Comparison of ENCODE assay signal across 8 mouse cellular contexts in the genomic region with DNA sequence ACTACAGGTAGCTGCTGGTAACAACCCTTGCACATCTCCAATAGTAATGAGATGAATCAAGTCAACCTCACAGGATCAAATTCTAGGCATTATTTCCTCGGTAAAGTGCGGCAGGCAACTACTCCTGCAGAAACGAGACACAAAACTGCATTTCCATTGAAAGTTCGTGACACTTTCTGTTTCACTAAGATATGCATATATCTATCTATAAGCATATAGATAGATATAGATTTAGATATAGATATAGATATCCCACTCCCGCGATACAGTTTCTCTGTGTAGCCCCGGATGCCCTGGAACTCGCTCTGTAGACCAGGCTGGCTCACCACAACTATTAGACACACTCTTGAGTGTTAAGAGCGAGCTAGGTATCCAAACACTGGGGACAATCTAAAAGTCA. TPM values are rescaled to one million over a fixed set of nuclear protein-coding genes. Genes with fewer than 3 reads are reported as not detected.
A peak's percentile ranks its signal among the peaks of the same experiment; 100 is the strongest.
DNase-seq lines count a peak whose midpoint lies in the region; ATAC-seq and TF ChIP-seq lines count a peak whose summit lies in the region.

No protein-coding gene starts in this region.

- ATAC-seq in lung, embryonic 16.5 days (ENCODE audit: low read depth): no peak; the same call in 1 of the 2 replicates
- no peak for ATAC-seq in embryonic facial prominence, embryonic 12.5 days (ENCODE audit: insufficient number of reproducible peaks, insufficient read depth, low FRiP score, low TSS enrichment)

- no peak for TF ChIP-seq POLR2A in olfactory bulb, adult 2 months (IDR thresholded peaks at IDR 0.05; ENCODE audit: insufficient read depth, low read depth, low read length)

- peak overlapping the region; percentile 85 for H3K9ac ChIP-seq in lung, embryonic 16.5 days (ENCODE audit: low read length)
- H3K9ac ChIP-seq in embryonic facial prominence, embryonic 12.5 days: peak overlapping the region; percentile 77

- no peak overlapping the region for H3K27ac ChIP-seq in lung, embryonic 16.5 days (ENCODE audit: low read length)
- H3K27ac ChIP-seq in embryonic facial prominence, embryonic 12.5 days: no peak overlapping the region
- peak overlapping the region; percentile 92 for H3K27ac ChIP-seq in limb, embryonic 10.5 days
- no peak overlapping the region for H3K27ac ChIP-seq in olfactory bulb, adult 2 months (ENCODE audit: insufficient read depth, low read depth, low read length)

- H3K9me3 ChIP-seq in lung, embryonic 16.5 days (ENCODE audit: control insufficient read depth, low read length): no peaks in the 10 kb centered on the region
- H3K9me3 ChIP-seq in embryonic facial prominence, embryonic 12.5 days: no peaks in the 10 kb centered on the region
- H3K9me3 ChIP-seq in limb, embryonic 10.5 days (replicated peaks): no peaks in the 10 kb centered on the region

- H3K27me3 ChIP-seq in lung, embryonic 16.5 days (ENCODE audit: control insufficient read depth, insufficient read depth, low read depth, low read length): no peaks in the 10 kb centered on the region
- H3K27me3 ChIP-seq in embryonic facial prominence, embryonic 12.5 days: no peaks in the 10 kb centered on the region; the same call in 1 of the 2 replicates
- no peaks in the 10 kb centered on the region for H3K27me3 ChIP-seq in limb, embryonic 10.5 days (ENCODE audit: low read depth, poor library complexity, severe bottlenecking)

- no peak for DNase-seq in lung, adult 18-20 months
- no peak for DNase-seq in limb, embryonic 10.5 days (ENCODE audit: low spot score)
- no peak for DNase-seq in ovary, postnatal 36 days (ENCODE audit: low spot score)
- DNase-seq in kidney, postnatal 14 days: no peak
- DNase-seq in gastrocnemius, postnatal 25 days: no peak

- WGBS in lung, embryonic 16.5 days: 21% methylated on average over 9 of the region's 9 CpGs
- WGBS in embryonic facial prominence, embryonic 12.5 days: 32% methylated on average over 9 of the region's 9 CpGs
- WGBS in limb, embryonic 10.5 days: 28% methylated on average over 9 of the region's 9 CpGs
- WGBS in olfactory bulb, adult 2 months: 21% methylated on average over 9 of the region's 9 CpGs

- H3K4me2 ChIP-seq in lung, embryonic 16.5 days (ENCODE audit: low read depth, low read length): peak overlapping the region; percentile 74
- H3K4me2 ChIP-seq in embryonic facial prominence, embryonic 12.5 days (replicated peaks): peak overlapping the region; percentile 62

- H3K36me3 ChIP-seq in lung, embryonic 16.5 days (ENCODE audit: control insufficient read depth, insufficient read depth, low read length): no peaks in the 10 kb centered on the region
- 0 out of 2 replicates have a peak, but pooled peaks cover 2% of the 10 kb centered on the region for H3K36me3 ChIP-seq in embryonic facial prominence, embryonic 12.5 days
- peaks cover 19% of the 10 kb centered on the region for H3K36me3 ChIP-seq in limb, embryonic 10.5 days

- H3K4me1 ChIP-seq in lung, embryonic 16.5 days (replicated peaks; ENCODE audit: control insufficient read depth, insufficient read depth, low read length): peaks cover 4% of the 10 kb centered on the region
- H3K4me1 ChIP-seq in embryonic facial prominence, embryonic 12.5 days: 0 out of 2 replicates have a peak, but pooled peaks cover 3% of the 10 kb centered on the region
- peaks cover 5% of the 10 kb centered on the region for H3K4me1 ChIP-seq in limb, embryonic 10.5 days
- H3K4me1 ChIP-seq in olfactory bulb, adult 2 months (ENCODE audit: control insufficient read depth, insufficient read depth, low read length): no peaks in the 10 kb centered on the region

- no peak for TF ChIP-seq CTCF in olfactory bulb, adult 2 months (IDR thresholded peaks at IDR 0.05; ENCODE audit: insufficient read depth, low read depth, low read length)

- peak overlapping the region; percentile 74 for H3K4me3 ChIP-seq in lung, embryonic 16.5 days (ENCODE audit: low read length)
- H3K4me3 ChIP-seq in embryonic facial prominence, embryonic 12.5 days: peak overlapping the region; percentile 68
- H3K4me3 ChIP-seq in limb, embryonic 10.5 days: peak overlapping the region; percentile 69
- peak overlapping the region; percentile 71 for H3K4me3 ChIP-seq in olfactory bulb, adult 2 months (ENCODE audit: insufficient read depth, low read depth, low read length)

RNA-seq across cellular contexts. Expression of a gene that starts 0.8 kb away (rescaled TPM):
- 30.9 and 34.5 TPM in 2 replicates for polyA plus RNA-seq in lung, embryonic 16.5 days (2015; fragmentation: Nextera tagmentation; extraction: Ambion mirVana)
- 37.2 and 40.7 TPM in 2 replicates for polyA plus RNA-seq in embryonic facial prominence, embryonic 12.5 days (2016; fragmentation: Nextera tagmentation; extraction: Ambion mirVana)
- 42.3 and 45.2 TPM in 2 replicates for polyA plus RNA-seq in limb, embryonic 10.5 days (2016; fragmentation: Nextera tagmentation; extraction: Ambion mirVana)
- not detected in 2 replicates for polyA plus RNA-seq in olfactory bulb, adult 2 months (2012; ENCODE audit: insufficient read depth, insufficient read length, low replicate concordance, missing spikeins)
- total RNA-seq in gastrocnemius, postnatal 25 days (2021): 10 to 100 TPM; 28.8 to 30.7 TPM

RNA-seq across cellular contexts. Expression of a gene that starts 7.4 kb away (rescaled TPM):
- polyA plus RNA-seq in lung, embryonic 16.5 days (2015; fragmentation: Nextera tagmentation; extraction: Ambion mirVana): 110 and 123 TPM in 2 replicates
- 198 and 205 TPM in 2 replicates for polyA plus RNA-seq in embryonic facial prominence, embryonic 12.5 days (2016; fragmentation: Nextera tagmentation; extraction: Ambion mirVana)
- polyA plus RNA-seq in limb, embryonic 10.5 days (2016; fragmentation: Nextera tagmentation; extraction: Ambion mirVana): 240 and 264 TPM in 2 replicates
- not detected in 2 replicates for polyA plus RNA-seq in olfactory bulb, adult 2 months (2012; ENCODE audit: insufficient read depth, insufficient read length, low replicate concordance, missing spikeins)
- 10 to 100 TPM; 16.5 to 16.7 TPM for total RNA-seq in gastrocnemius, postnatal 25 days (2021)

Comparison
In these comparisons a context has a peak if more than half of its experiments do, and no peak if none do; other contexts are left out.
1. RNA of a gene that starts 0.8 kb away (polyA plus RNA-seq): 42.3 to 45.2 TPM in limb, embryonic 10.5 days, 37.2 to 40.7 TPM in embryonic facial prominence, embryonic 12.5 days and 30.9 to 34.5 TPM in lung, embryonic 16.5 days; not detected in olfactory bulb, adult 2 months; every median in the first group is over 10 times any median in the second.
2. Peak in every context shown above with its lines, with median percentiles within 50 percentile points of each other: H3K4me3 ChIP-seq.